Mouse (Mus musculus) midbrain, postnatal 0 days (tissue): ENCODE results near the gene Ptprg. TPM values are rescaled to one million over a fixed set of nuclear protein-coding genes. Genes with fewer than 3 reads are reported as not detected.
A peak's percentile ranks its signal among the peaks of the same experiment; 100 is the strongest.

Source experiments
- ATAC-seq: fragments of 200-750 bp; cut with Nextera tagmentation; 2 replicates; pipeline ENCODE4 v1.8.0; 2017; ENCODE audit warnings: moderate number of reproducible peaks, mild to moderate bottlenecking, moderate TSS enrichment, moderate library complexity; ENCODE audit not compliant: low FRiP score
- DNase-seq: peaks from one replicate; pipeline ENCODE4 v3.0.0-alpha.2; 2015; ENCODE audit warnings: low spot score
- H3K27ac ChIP-seq: fragments of 300-500 bp; sonication (generic); 2 replicates; pipeline ENCODE4 v1.5.1; 2014; ENCODE audit warnings: low read depth, mild to moderate bottlenecking, low read length, mixed read lengths
- H3K27me3 ChIP-seq: fragments of 300-500 bp; sonication (generic); 2 replicates; pipeline ENCODE4 v1.6.1; 2014; ENCODE audit warnings: low read length, control low read depth, mixed read lengths; ENCODE audit not compliant: insufficient read depth
- H3K36me3 ChIP-seq: fragments of 300-500 bp; sonication (generic); 2 replicates; pipeline ENCODE4 v1.6.1; 2014; ENCODE audit warnings: low read length, control low read depth, mixed read lengths; ENCODE audit not compliant: insufficient read depth
- H3K4me1 ChIP-seq: fragments of 300-500 bp; sonication (generic); 2 replicates; pipeline ENCODE4 v1.6.1; 2014; ENCODE audit warnings: mild to moderate bottlenecking, control low read depth, antibody characterized with exemption, low read length, mixed read lengths; ENCODE audit not compliant: insufficient read depth
- H3K4me2 ChIP-seq: fragments of 300-500 bp; sonication (generic); 2 replicates; pipeline ENCODE4 v1.6.1; 2014; ENCODE audit warnings: low read depth, mild to moderate bottlenecking, low read length, mixed read lengths; ENCODE audit not compliant: poor library complexity, severe bottlenecking
- H3K4me3 ChIP-seq: fragments of 300-500 bp; sonication (generic); 2 replicates; pipeline ENCODE4 v1.5.1; 2014; ENCODE audit warnings: low read depth, mild to moderate bottlenecking, low read length, moderate library complexity
- H3K9ac ChIP-seq: fragments of 300-500 bp; sonication (generic); replicated peaks from 2 replicates; pipeline ENCODE4 v1.6.1; 2014; ENCODE audit warnings: mild to moderate bottlenecking, low read length, moderate library complexity, mixed read lengths; ENCODE audit not compliant: poor library complexity, severe bottlenecking
- H3K9me3 ChIP-seq: fragments of 300-500 bp; sonication (generic); 2 replicates; pipeline ENCODE4 v1.6.1; 2016; ENCODE audit warnings: low read length, control low read depth
- CTCF ChIP-seq: IDR thresholded peaks from 2 replicates; pipeline ENCODE4 v1.5.1; 2016; ENCODE audit warnings: antibody characterized with exemption, mild to moderate bottlenecking
- WGBS: fragments of 180-500 bp; shearing (Covaris S2); extraction: QIAGEN DNeasy Blood & Tissue Kit; methylation state at CpG from one replicate; pipeline ENCODE4 v1.1.7; 2014; 5-methylcytosine and 5-hydroxymethylcytosine counted together
- polyA plus RNA-seq: library from polyadenylated mRNA; unstranded; fragments of >200 nt; fragmentation: Nextera tagmentation; extraction: Ambion mirVana; gene quantifications from 2 replicates; pipeline ENCODE4 v1.2.1, GENCODE M21; 2015
- total RNA-seq: library from RNA; depleted of rRNA; stranded (reverse); fragments of >200 nt; gene quantifications from 2 replicates; pipeline ENCODE4 v1.2.3, GENCODE M21; 2014

The Ptprg gene
- total and polyA plus RNA-seq, 2 experiments from 2014 or later, result 25.7 to 84.9 TPM

- no peak for TF ChIP-seq CTCF
- 0 out of 2 replicates have a peak, but pooled peaks have one; percentile 42 for ATAC-seq
- no peak for DNase-seq
- no peaks in the 10 kb centered on the region for H3K27me3 ChIP-seq
- H3K27ac ChIP-seq, result no peak overlapping the region
- H3K36me3 ChIP-seq, result no peaks in the 10 kb centered on the region
- 27% methylated on average over 6 of the region's 6 CpGs for WGBS
- no peak overlapping the region for H3K4me3 ChIP-seq
- H3K9ac ChIP-seq, result no peak overlapping the region
- H3K9me3 ChIP-seq, result no peaks in the 10 kb centered on the region
- peaks cover 15% of the 10 kb centered on the region; the same call in 1 of the 2 replicates for H3K4me1 ChIP-seq
- H3K4me2 ChIP-seq, result no peak overlapping the region
Measured at GRCm38 (mm10) chr14:12082131-12082921, 529.0 kb downstream of the Ptprg start.

- no peak for ATAC-seq
- no peaks in the 10 kb centered on the region for H3K27me3 ChIP-seq
- no peaks in the 10 kb centered on the region for H3K36me3 ChIP-seq
- no peak overlapping the region for H3K9ac ChIP-seq
- no peak for TF ChIP-seq CTCF
- no peak for DNase-seq
- H3K4me2 ChIP-seq, result no peak overlapping the region
- H3K27ac ChIP-seq, result no peak overlapping the region
- no peaks in the 10 kb centered on the region for H3K9me3 ChIP-seq
- peaks cover 15% of the 10 kb centered on the region; the same call in 1 of the 2 replicates for H3K4me1 ChIP-seq
- WGBS, result 67% methylated on average over 4 of the region's 4 CpGs
- no peak overlapping the region for H3K4me3 ChIP-seq
Measured at GRCm38 (mm10) chr14:12084076-12084475, 530.7 kb downstream of the Ptprg start.

- no peak for DNase-seq
- peaks cover 12% of the 10 kb centered on the region; the same call in 1 of the 2 replicates for H3K4me1 ChIP-seq
Measured at GRCm38 (mm10) chr14:12085078-12085477, 531.7 kb downstream of the Ptprg start.

GRCm38 (mm10) chr14:12086167-12086566 lies 532.8 kb downstream of the Ptprg start:
- H3K9ac ChIP-seq, result no peak overlapping the region
- no peak overlapping the region for H3K4me3 ChIP-seq
- WGBS, result 19% methylated on average over 5 of the region's 5 CpGs
- no peak overlapping the region for H3K27ac ChIP-seq
- DNase-seq, result peak; percentile 26
- H3K27me3 ChIP-seq, result no peaks in the 10 kb centered on the region
- TF ChIP-seq CTCF, result no peak
- H3K4me1 ChIP-seq, result peaks cover 12% of the 10 kb centered on the region; the same call in 1 of the 2 replicates
- no peak overlapping the region for H3K4me2 ChIP-seq
- H3K36me3 ChIP-seq, result no peaks in the 10 kb centered on the region
- H3K9me3 ChIP-seq, result no peaks in the 10 kb centered on the region
- ATAC-seq, result no peak

More at GRCm38 (mm10) chr14:12085078-12085477, 531.7 kb downstream of the Ptprg start:
- Histone ChIP-seq H3K4me3 (no peak overlapping the region), H3K27me3 (no peaks in the 10 kb centered on the region), H3K4me2 (no peak overlapping the region), H3K27ac (no peak overlapping the region), H3K9ac (no peak overlapping the region), H3K9me3 (no peaks in the 10 kb centered on the region), H3K36me3 (no peaks in the 10 kb centered on the region)
- no peak for ATAC-seq
- no peak for TF ChIP-seq CTCF
- 92% methylated on average over 4 of the region's 4 CpGs for WGBS

GRCm38 (mm10) chr14:12089954-12090353 lies 536.6 kb downstream of the Ptprg start:
- ATAC-seq (no peak), DNase-seq (no peak)
- Histone ChIP-seq H3K27ac (no peak overlapping the region), H3K4me1 (peaks cover 8% of the 10 kb centered on the region; the same call in 1 of the 2 replicates), H3K36me3 (0 out of 2 replicates have a peak, but pooled peaks cover 2% of the 10 kb centered on the region), H3K4me2 (no peak overlapping the region), H3K4me3 (no peak overlapping the region), H3K9ac (no peak overlapping the region), H3K9me3 (no peaks in the 10 kb centered on the region), H3K27me3 (no peaks in the 10 kb centered on the region)
- TF ChIP-seq CTCF, result no peak

GRCm38 (mm10) chr14:12091730-12092129 lies 538.4 kb downstream of the Ptprg start:
- H3K4me3 ChIP-seq, result no peak overlapping the region
- no peaks in the 10 kb centered on the region for H3K27me3 ChIP-seq
- 84% methylated on average over 3 of the region's 3 CpGs for WGBS
- ATAC-seq (no peak), DNase-seq (no peak)
- no peak overlapping the region for H3K9ac ChIP-seq
- H3K27ac ChIP-seq, result no peak overlapping the region
- no peaks in the 10 kb centered on the region for H3K4me1 ChIP-seq
- no peak overlapping the region for H3K4me2 ChIP-seq
- 0 out of 2 replicates have a peak, but pooled peaks cover 2% of the 10 kb centered on the region for H3K36me3 ChIP-seq
- no peaks in the 10 kb centered on the region for H3K9me3 ChIP-seq
- no peak for TF ChIP-seq CTCF
